Mouse (Mus musculus): ENCODE measurements around the gene Ears2. TPM values are rescaled to one million over a fixed set of nuclear protein-coding genes. Genes with fewer than 3 reads are reported as not detected.
A peak's percentile ranks its signal among the peaks of the same experiment; 100 is the strongest.

Ears2 gene
- polyA plus RNA-seq, 1 experiment: 10.8 TPM

DNA sequence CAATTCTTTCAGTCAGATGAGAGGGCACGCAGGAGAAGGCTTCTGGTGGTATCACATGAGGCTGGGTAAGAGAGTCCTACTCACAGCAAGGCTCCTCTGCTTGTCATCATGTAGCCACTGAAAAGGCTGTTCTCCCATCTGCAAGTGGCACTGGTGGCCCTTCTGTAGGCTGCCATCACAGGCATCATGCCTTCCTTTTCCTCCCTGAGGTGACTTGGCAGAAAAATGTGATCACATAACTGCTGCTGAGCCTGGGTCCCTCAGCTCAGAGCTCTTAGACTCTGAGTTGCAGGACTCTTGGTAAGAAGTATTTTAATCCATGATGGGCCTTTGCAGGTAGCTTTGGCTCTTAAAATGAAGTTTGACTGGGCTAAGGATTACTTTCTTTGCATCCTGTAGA lies 14.0 kb upstream of the Ears2 start:
- Histone ChIP-seq H3K79me2 (ENCODE audit: control insufficient read depth, insufficient read depth) (no peaks in the 10 kb centered on the region), H3K4me3 (no peak overlapping the region), H3K27me3 (ENCODE audit: control insufficient read depth, insufficient read depth, insufficient read length) (no peaks in the 10 kb centered on the region), H3K4me2 (ENCODE audit: low read depth) (no peak overlapping the region), H3K36me3 (ENCODE audit: control insufficient read depth, insufficient read depth) (peaks cover 39% of the 10 kb centered on the region), H3ac (ENCODE audit: control insufficient read depth, insufficient read length) (no peak overlapping the region)
- no peak for TF ChIP-seq E2F4 (IDR thresholded peaks at IDR 0.05; ENCODE audit: insufficient read depth)
- TF ChIP-seq USF1 (IDR thresholded peaks at IDR 0.05; ENCODE audit: low read depth): no peak
- no peak for TF ChIP-seq POLR2A (IDR thresholded peaks at IDR 0.05; ENCODE audit: insufficient read length, low read depth)
- no peak for TF ChIP-seq TCF3 (IDR thresholded peaks at IDR 0.05; ENCODE audit: insufficient read length, low read depth)
- no peak for TF ChIP-seq MYOD1 (IDR thresholded peaks at IDR 0.05; ENCODE audit: control insufficient read depth in 1 of 3, insufficient read length in 2 of 3, low read depth in 2 of 3)
- TF ChIP-seq CEBPB (IDR thresholded peaks at IDR 0.05; ENCODE audit: insufficient read depth, poor library complexity, severe bottlenecking): no peak
- TF ChIP-seq POLR2AphosphoS2 (IDR thresholded peaks at IDR 0.05; ENCODE audit: insufficient read length, low read depth): no peak
- TF ChIP-seq REST (IDR thresholded peaks at IDR 0.05; ENCODE audit: insufficient read depth, insufficient read length): no peak
- no peak for TF ChIP-seq TCF12 (IDR thresholded peaks at IDR 0.05; ENCODE audit: insufficient read depth, poor library complexity, severe bottlenecking)
- no peak for TF ChIP-seq MAX (IDR thresholded peaks at IDR 0.05; ENCODE audit: low read depth)
- TF ChIP-seq SRF (IDR thresholded peaks at IDR 0.05; ENCODE audit: control insufficient read depth, insufficient read length, low read depth): no peak

GRCm38 (mm10) chr7:122079798-122080554 lies 12.9 kb upstream of the Ears2 start:
- H3K4me2 ChIP-seq (ENCODE audit: low read depth): no peak overlapping the region
- no peaks in the 10 kb centered on the region for H3K79me2 ChIP-seq (ENCODE audit: control insufficient read depth, insufficient read depth)
- peaks cover 32% of the 10 kb centered on the region for H3K36me3 ChIP-seq (ENCODE audit: control insufficient read depth, insufficient read depth)
- H3K27me3 ChIP-seq (ENCODE audit: control insufficient read depth, insufficient read depth, insufficient read length): no peaks in the 10 kb centered on the region
- no peak for TF ChIP-seq MYOG (IDR thresholded peaks at IDR 0.05; ENCODE audit: control insufficient read depth in 1 of 3, insufficient read depth in 1 of 3, insufficient read length in 2 of 3, low read depth in 2 of 3)
- no peak for TF ChIP-seq CEBPB (IDR thresholded peaks at IDR 0.05; ENCODE audit: insufficient read depth, poor library complexity, severe bottlenecking)
- no peak for TF ChIP-seq SRF (IDR thresholded peaks at IDR 0.05; ENCODE audit: control insufficient read depth, insufficient read length, low read depth)
- no peak for TF ChIP-seq REST (IDR thresholded peaks at IDR 0.05; ENCODE audit: insufficient read depth, insufficient read length)
- TF ChIP-seq TCF12 (IDR thresholded peaks at IDR 0.05; ENCODE audit: insufficient read depth, poor library complexity, severe bottlenecking): no peak
- no peak for TF ChIP-seq MAX (IDR thresholded peaks at IDR 0.05; ENCODE audit: low read depth)
- no peak for TF ChIP-seq MYOD1 (IDR thresholded peaks at IDR 0.05; ENCODE audit: control insufficient read depth in 1 of 3, insufficient read length in 2 of 3, low read depth in 2 of 3)
- no peak for TF ChIP-seq E2F4 (IDR thresholded peaks at IDR 0.05; ENCODE audit: insufficient read depth)
- no peak for TF ChIP-seq POLR2AphosphoS2 (IDR thresholded peaks at IDR 0.05; ENCODE audit: insufficient read length, low read depth)
- no peak for TF ChIP-seq POLR2A (IDR thresholded peaks at IDR 0.05; ENCODE audit: insufficient read length, low read depth)
- no peak for TF ChIP-seq TCF3 (IDR thresholded peaks at IDR 0.05; ENCODE audit: insufficient read length, low read depth)
- TF ChIP-seq USF1 (IDR thresholded peaks at IDR 0.05; ENCODE audit: low read depth): no peak
- H3K4me3 ChIP-seq: no peak overlapping the region
- H3ac ChIP-seq (ENCODE audit: control insufficient read depth, insufficient read length): no peak overlapping the region

- no peak overlapping the region for H3ac ChIP-seq (ENCODE audit: control insufficient read depth, insufficient read length)
- no peak for TF ChIP-seq MAX (IDR thresholded peaks at IDR 0.05; ENCODE audit: low read depth)
- TF ChIP-seq SRF (IDR thresholded peaks at IDR 0.05; ENCODE audit: control insufficient read depth, insufficient read length, low read depth): no peak
- TF ChIP-seq MYOD1 (IDR thresholded peaks at IDR 0.05; ENCODE audit: control insufficient read depth in 1 of 3, insufficient read length in 2 of 3, low read depth in 2 of 3): no peak
- TF ChIP-seq TCF3 (IDR thresholded peaks at IDR 0.05; ENCODE audit: insufficient read length, low read depth): no peak
- TF ChIP-seq POLR2A (IDR thresholded peaks at IDR 0.05; ENCODE audit: insufficient read length, low read depth): no peak
- no peak for TF ChIP-seq REST (IDR thresholded peaks at IDR 0.05; ENCODE audit: insufficient read depth, insufficient read length)
- no peak for TF ChIP-seq POLR2AphosphoS2 (IDR thresholded peaks at IDR 0.05; ENCODE audit: insufficient read length, low read depth)
- no peak for TF ChIP-seq MYOG (IDR thresholded peaks at IDR 0.05; ENCODE audit: control insufficient read depth in 1 of 3, insufficient read depth in 1 of 3, insufficient read length in 2 of 3, low read depth in 2 of 3)
- no peak for TF ChIP-seq USF1 (IDR thresholded peaks at IDR 0.05; ENCODE audit: low read depth)
- no peak for TF ChIP-seq CEBPB (IDR thresholded peaks at IDR 0.05; ENCODE audit: insufficient read depth, poor library complexity, severe bottlenecking)
- no peak for TF ChIP-seq TCF12 (IDR thresholded peaks at IDR 0.05; ENCODE audit: insufficient read depth, poor library complexity, severe bottlenecking)
- H3K79me2 ChIP-seq (ENCODE audit: control insufficient read depth, insufficient read depth): peaks cover 22% of the 10 kb centered on the region
- H3K4me2 ChIP-seq (ENCODE audit: low read depth): no peak overlapping the region
- no peaks in the 10 kb centered on the region for H3K27me3 ChIP-seq (ENCODE audit: control insufficient read depth, insufficient read depth, insufficient read length)
- H3K36me3 ChIP-seq (ENCODE audit: control insufficient read depth, insufficient read depth): peaks cover 47% of the 10 kb centered on the region
- no peak overlapping the region for H3K4me3 ChIP-seq
These were observed 7.3 kb upstream of the Ears2 start for GRCm38 (mm10) chr7:122074374-122074773.

- H3K4me2 ChIP-seq (ENCODE audit: low read depth): peak overlapping the region; percentile 80
- H3K4me3 ChIP-seq: peak overlapping the region; percentile 62
- no peak for TF ChIP-seq USF1 (IDR thresholded peaks at IDR 0.05; ENCODE audit: low read depth)
- no peak for TF ChIP-seq MYOD1 (IDR thresholded peaks at IDR 0.05; ENCODE audit: control insufficient read depth in 1 of 3, insufficient read length in 2 of 3, low read depth in 2 of 3)
- no peak for TF ChIP-seq CEBPB (IDR thresholded peaks at IDR 0.05; ENCODE audit: insufficient read depth, poor library complexity, severe bottlenecking)
- no peak for TF ChIP-seq E2F4 (IDR thresholded peaks at IDR 0.05; ENCODE audit: insufficient read depth)
- TF ChIP-seq TCF3 (IDR thresholded peaks at IDR 0.05; ENCODE audit: insufficient read length, low read depth): no peak
- TF ChIP-seq MAX (IDR thresholded peaks at IDR 0.05; ENCODE audit: low read depth): no peak
- TF ChIP-seq REST (IDR thresholded peaks at IDR 0.05; ENCODE audit: insufficient read depth, insufficient read length): no peak
- no peak for TF ChIP-seq POLR2A (IDR thresholded peaks at IDR 0.05; ENCODE audit: insufficient read length, low read depth)
- TF ChIP-seq MYOG (IDR thresholded peaks at IDR 0.05; ENCODE audit: control insufficient read depth in 1 of 3, insufficient read depth in 1 of 3, insufficient read length in 2 of 3, low read depth in 2 of 3): no peak
- no peak for TF ChIP-seq SRF (IDR thresholded peaks at IDR 0.05; ENCODE audit: control insufficient read depth, insufficient read length, low read depth)
- TF ChIP-seq POLR2AphosphoS2 (IDR thresholded peaks at IDR 0.05; ENCODE audit: insufficient read length, low read depth): no peak
- TF ChIP-seq TCF12 (IDR thresholded peaks at IDR 0.05; ENCODE audit: insufficient read depth, poor library complexity, severe bottlenecking): no peak
- H3K36me3 ChIP-seq (ENCODE audit: control insufficient read depth, insufficient read depth): peaks cover 28% of the 10 kb centered on the region
- no peaks in the 10 kb centered on the region for H3K27me3 ChIP-seq (ENCODE audit: control insufficient read depth, insufficient read depth, insufficient read length)
- peaks cover 60% of the 10 kb centered on the region for H3K79me2 ChIP-seq (ENCODE audit: control insufficient read depth, insufficient read depth)
- H3ac ChIP-seq (ENCODE audit: control insufficient read depth, insufficient read length): peak overlapping the region; percentile 100
These were observed 686 bp upstream of the Ears2 start for GRCm38 (mm10) chr7:122067517-122068381.
